Mouse (Mus musculus) urinary bladder, adult 2 months (tissue): ENCODE measurements around the gene Rab11fip5. TPM values are rescaled to one million over a fixed set of nuclear protein-coding genes. Genes with fewer than 3 reads are reported as not detected.
A peak's percentile ranks its signal among the peaks of the same experiment; 100 is the strongest.

Experiments
- DNase-seq: peaks from one replicate; pipeline ENCODE4 v3.0.0; 2022; ENCODE audit warnings: low spot score
- polyA plus RNA-seq: library from polyadenylated mRNA; depleted of rRNA; stranded (reverse); fragments of >200 nt; gene quantifications from 2 replicates; pipeline ENCODE4 v1.2.3, GENCODE M21; 2012

The Rab11fip5 gene
- polyA plus RNA-seq, 1 experiment: 58.1 TPM

DNA sequence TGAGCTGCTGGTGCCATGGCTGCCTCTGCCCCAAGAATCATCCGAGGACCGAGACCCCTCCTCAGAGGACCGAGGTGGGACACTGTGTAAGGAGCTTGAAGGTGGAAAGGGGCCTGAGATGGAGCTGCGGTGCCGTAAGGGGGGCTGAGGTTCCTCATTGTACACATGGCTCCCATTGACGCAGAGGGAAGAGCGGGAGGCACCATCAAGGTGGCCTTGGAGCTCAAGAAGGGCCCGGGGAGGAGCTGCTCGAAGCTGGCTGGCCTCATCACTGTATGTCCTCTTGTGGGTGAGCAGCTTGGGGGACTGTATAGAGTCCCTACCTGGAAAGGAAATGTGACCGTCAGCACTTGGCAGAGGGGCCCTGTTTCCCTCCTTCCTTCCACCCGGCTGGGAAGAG is 26.3 kb downstream of the Rab11fip5 start:
- DNase-seq: no peak

- DNase-seq: peak; percentile 59
These were observed 28.3 kb downstream of the Rab11fip5 start for GRCm38 (mm10) chr6:85346028-85346634.

- DNase-seq: no peak
These were observed 29.5 kb downstream of the Rab11fip5 start for GRCm38 (mm10) chr6:85344929-85345328.

DNA sequence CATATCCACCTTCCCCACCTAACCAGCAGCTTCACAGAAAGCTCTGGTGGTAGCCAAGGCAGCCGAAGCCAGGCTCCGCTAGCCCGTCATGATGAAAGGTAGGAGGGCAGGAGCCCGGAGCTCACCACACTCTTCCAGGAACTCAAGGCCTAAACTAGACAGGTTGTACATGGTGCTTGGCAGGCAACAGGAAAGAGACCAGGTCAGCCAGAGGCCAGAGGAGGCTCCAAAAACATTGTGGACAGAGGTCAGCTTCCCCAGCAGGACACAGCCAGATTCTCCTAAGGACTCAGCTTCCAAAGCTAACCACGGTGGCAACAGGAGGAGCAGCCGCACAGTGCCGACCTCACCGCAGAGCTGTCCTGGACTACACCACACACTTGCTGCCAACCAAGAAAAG is 31.4 kb downstream of the Rab11fip5 start:
- DNase-seq: peak; percentile 18

GRCm38 (mm10) chr6:85341814-85342501 is 32.5 kb downstream of the Rab11fip5 start:
- peak; percentile 19 for DNase-seq

DNA sequence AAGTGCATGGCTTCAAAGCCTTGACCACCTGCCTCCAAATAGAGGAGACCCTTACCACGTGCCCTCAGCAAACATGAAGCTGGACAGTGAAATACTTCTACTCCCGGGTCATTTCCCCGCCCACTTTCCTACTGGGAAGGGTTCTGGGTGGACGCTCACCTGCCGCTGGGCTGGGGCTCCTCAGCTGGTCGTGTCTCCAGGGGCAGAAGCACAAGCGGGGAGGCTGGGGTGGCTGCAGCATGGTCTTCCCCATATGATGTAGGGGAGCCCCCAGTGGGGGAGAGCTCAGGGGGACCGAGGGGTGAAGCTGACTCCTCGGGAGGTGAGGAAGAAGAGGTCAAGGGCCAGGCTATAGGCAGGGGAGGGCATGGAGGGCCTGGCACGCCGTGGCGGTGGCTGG is 34.2 kb downstream of the Rab11fip5 start:
- no peak for DNase-seq

DNA sequence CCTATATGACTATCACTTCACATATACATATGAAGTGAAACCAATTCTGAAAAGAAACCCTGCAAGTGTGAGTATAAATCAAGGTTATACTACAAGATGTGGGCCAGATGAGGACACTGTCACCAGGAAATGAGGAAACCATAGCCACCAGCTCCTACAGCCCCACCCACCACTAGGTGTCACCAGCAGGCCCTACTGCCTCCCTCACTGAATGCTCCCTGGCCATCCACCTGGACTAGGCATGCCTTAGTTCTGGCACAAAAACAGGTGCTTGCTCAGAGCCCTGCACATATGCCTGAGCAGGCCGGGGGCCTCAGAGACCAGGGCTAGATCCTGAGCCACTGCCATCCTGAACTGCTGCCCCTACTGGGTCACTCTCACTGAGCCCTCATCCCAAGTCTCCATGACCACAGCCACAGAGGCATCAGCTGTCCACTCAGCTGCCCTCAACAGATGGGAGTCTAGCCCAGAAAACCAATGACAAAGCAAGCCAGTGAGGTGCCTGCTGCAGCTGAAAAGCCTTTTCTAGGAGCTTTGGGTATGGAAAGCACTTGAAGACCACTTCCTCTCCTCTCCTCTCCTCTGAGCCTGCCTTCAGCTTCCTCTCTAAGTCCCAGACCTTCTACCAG is 35.0 kb downstream of the Rab11fip5 start:
- no peak for DNase-seq

GRCm38 (mm10) chr6:85336944-85337343 is 37.5 kb downstream of the Rab11fip5 start:
- no peak for DNase-seq

- DNase-seq: no peak
These were observed 39.1 kb downstream of the Rab11fip5 start for GRCm38 (mm10) chr6:85335352-85335751.

GRCm38 (mm10) chr6:85334851-85335250 is 39.6 kb downstream of the Rab11fip5 start:
- no peak for DNase-seq

DNA sequence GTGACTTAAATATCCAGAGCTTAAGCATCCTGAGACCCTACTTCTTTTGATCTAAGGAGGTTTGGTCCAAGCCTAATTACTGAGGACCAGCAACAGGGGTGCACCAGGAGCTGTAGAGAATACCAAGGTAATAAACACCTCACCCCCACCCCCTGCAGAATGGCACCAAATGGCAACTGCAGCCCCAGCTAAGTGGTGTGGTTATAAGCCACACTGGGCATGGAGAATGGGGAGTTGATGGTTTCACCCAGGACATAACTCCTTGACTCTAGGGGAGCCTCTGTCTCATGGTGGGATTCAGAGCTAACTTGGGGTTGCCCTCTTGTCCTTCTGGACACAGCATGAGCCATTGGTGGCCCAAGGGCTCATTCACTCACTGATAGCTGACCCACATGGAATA is 40.2 kb downstream of the Rab11fip5 start:
- no peak for DNase-seq

DNA sequence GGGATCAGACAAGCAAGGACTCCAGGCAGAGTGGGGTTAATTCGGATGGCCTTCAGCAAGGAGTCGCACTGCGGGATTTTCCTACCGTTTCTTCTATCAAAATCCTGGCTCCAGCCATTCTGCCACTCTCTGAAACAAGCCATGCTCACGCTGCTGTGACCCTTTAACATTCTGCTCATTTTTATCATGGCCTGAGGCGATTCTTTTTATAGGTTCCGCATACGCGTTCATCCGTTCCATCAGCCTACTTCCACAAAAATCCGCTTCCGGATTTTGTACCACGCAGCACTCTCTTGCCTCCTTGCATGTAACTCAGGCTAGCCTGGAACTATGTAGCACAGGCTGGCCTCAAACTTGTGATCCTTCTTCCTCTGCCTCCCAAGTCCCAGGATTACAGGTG is 40.7 kb downstream of the Rab11fip5 start:
- DNase-seq: no peak

DNA sequence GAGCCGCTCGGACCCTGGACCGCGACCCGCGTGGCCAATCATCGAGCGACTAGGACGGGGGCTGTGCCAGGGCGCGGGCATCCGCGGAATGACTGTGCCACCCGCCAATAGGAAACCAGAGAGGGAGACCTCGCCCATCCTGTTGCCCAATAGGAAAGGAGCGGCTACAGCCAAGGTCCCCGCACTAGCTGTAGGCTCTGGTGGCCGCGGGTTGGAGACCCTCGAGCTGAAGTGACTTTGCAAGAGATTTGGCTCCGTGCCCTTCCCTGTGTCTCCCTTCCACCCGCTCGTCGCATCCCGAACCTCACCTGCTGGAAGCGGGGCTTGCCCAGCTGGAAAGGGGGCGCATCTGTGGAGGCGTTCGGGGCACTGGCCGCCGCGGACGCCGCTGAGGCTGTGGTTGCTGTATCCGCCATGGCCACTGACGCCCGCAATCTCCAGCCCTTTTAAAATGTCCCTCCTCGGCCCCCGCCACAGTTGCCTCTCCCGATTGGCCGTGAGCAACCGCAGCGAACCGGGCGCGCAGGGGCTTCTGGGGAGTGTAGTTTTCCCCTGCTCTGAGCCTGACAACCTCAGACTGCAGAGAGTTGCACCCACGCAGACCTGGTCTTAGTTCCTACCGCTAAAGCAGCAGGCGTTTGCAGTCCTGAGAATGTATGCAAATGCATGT is 41.3 kb downstream of the Rab11fip5 start, which contains the start of gene Sfxn5:
Gene Sfxn5, minus strand, starts transcription at position 423 of the 670 bp plus-strand sequence.
- peak; percentile 90 for DNase-seq

GRCm38 (mm10) chr6:85332351-85332999 is 42.0 kb downstream of the Rab11fip5 start:
- DNase-seq: no peak

- no peak for DNase-seq
These were observed 42.7 kb downstream of the Rab11fip5 start for GRCm38 (mm10) chr6:85331736-85332135.

DNA sequence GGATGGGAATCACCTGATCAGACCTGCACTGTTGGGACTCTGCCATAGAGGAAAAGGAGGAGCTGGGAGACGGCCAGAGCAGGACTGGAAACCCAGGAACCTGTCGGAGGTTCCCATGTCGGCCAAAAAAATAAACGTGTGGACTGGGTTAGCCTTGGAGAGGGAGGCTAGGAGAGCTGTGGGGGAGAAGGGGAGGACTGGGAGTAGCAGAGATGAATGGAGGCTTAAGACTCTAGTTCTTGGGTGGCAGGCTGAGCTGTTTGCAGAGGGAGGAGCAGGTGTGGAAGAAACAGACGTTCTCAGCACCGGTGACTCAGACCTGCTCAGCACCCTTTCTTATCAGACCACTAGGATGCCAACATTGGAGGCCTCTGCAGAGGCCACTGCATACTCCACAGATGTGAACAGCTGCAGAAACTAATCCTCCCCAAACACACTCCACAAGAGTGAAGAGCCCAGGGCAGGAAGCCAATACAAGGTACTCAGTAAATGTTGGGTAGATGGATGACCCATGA is 43.2 kb downstream of the Rab11fip5 start:
- DNase-seq: no peak

- DNase-seq: no peak
These were observed 44.7 kb downstream of the Rab11fip5 start for GRCm38 (mm10) chr6:85329666-85330185.

- DNase-seq: no peak
These were observed 47.9 kb downstream of the Rab11fip5 start for GRCm38 (mm10) chr6:85326564-85326963.

GRCm38 (mm10) chr6:85325109-85325508 is 49.3 kb downstream of the Rab11fip5 start:
- DNase-seq: no peak

DNA sequence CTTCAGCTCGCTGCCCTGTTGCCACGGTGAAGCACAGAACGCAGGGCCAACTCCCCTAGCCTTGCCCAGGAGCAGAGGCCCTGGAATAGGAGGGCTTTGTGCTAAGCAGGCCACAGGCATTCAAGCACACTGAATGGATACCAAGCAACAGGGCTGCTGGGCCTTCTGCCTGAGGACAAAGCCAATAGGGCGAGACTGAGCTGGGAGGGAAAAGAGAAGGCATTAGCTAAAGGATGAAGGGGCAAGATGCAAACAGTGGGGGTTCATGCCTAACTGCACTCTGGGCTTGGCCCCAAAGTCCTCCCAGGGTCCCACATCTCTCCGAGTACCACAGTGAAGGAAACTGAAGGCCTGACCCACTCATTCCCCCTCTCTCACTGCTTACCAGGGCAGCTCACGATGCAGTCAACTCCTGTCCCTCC is 54.0 kb downstream of the Rab11fip5 start:
- no peak for DNase-seq

DNA sequence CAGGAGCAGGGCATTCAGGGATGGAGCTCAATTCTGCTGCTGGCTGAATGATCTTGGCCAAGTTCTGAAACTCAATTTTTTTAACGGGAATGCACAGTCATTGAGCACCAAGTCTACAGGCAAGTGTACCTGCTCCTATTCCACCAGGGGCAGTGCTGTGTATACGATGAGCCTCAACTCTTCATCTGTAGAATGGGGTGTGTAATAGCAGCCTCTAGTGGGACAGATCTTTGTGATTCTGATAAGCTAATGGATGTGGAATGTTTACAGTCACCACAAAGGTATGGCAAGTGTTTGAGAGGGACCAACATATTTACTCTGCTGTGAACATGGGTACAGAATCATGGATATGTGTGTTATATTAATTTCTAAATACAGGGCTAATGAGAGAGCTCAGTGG is 58.2 kb downstream of the Rab11fip5 start:
- no peak for DNase-seq
